Mouse (Mus musculus) ES-E14 (cell line): ENCODE measurements around the gene Fam187b. TPM values are rescaled to one million over a fixed set of nuclear protein-coding genes. Genes with fewer than 3 reads are reported as not detected.

Source experiments
- DNase-seq: peaks from one replicate; pipeline ENCODE4 v3.0.0-alpha.2; 2013; ENCODE audit warnings: low read depth, low spot score
- H3K27ac ChIP-seq: 2 replicates; pipeline ENCODE4 v1.5.1; 2012; ENCODE audit warnings: low read depth, mild to moderate bottlenecking, low read length, moderate library complexity, mixed read lengths; ENCODE audit not compliant: poor library complexity, insufficient read depth, severe bottlenecking
- H3K36me3 ChIP-seq: 2 replicates; pipeline ENCODE4 v1.6.1; 2012; ENCODE audit warnings: mild to moderate bottlenecking, low read length, moderate library complexity, mixed read lengths; ENCODE audit not compliant: control insufficient read depth, poor library complexity, insufficient read depth, severe bottlenecking
- H3K4me1 ChIP-seq, 2 experiments: fragments of 150-350 bp in 1 of 2; sonication (generic) in 1 of 2; 2 replicates each; pipeline ENCODE4 v1.6.1; 2012; ENCODE audit warnings: low read length in 2 of 2, mild to moderate bottlenecking in 1 of 2, mixed read lengths in 1 of 2; ENCODE audit not compliant: control insufficient read depth in 2 of 2, insufficient read depth in 2 of 2, poor library complexity in 1 of 2
- H3K4me3 ChIP-seq, 2 experiments: fragments of 150-350 bp in 1 of 2; sonication (generic) in 1 of 2; 2 replicates each; pipeline ENCODE4 v1.5.1; 2012; ENCODE audit warnings: low read length in 2 of 2, low read depth in 1 of 2, mild to moderate bottlenecking in 1 of 2, mixed read lengths in 1 of 2; ENCODE audit not compliant: insufficient read depth in 1 of 2, poor library complexity in 1 of 2, severe bottlenecking in 1 of 2
- H3K9ac ChIP-seq: 2 replicates; pipeline ENCODE4 v1.6.1; 2012; ENCODE audit warnings: low read depth, mild to moderate bottlenecking, low read length, mixed read lengths; ENCODE audit not compliant: poor library complexity, insufficient read depth, severe bottlenecking
- H3K9me3 ChIP-seq: fragments of 150-350 bp; sonication (generic); 2 replicates; pipeline ENCODE4 v1.6.1; 2012; ENCODE audit warnings: low read depth, mild to moderate bottlenecking, low read length; ENCODE audit not compliant: control insufficient read depth, insufficient read depth
- CHD2 ChIP-seq: IDR thresholded peaks from 2 replicates; pipeline ENCODE4 v1.6.1; 2014; ENCODE audit warnings: mild to moderate bottlenecking, low read depth, low read length, inconsistent platforms
- HCFC1 ChIP-seq: IDR thresholded peaks from 2 replicates; pipeline ENCODE4 v1.6.1; 2012; ENCODE audit warnings: low read length, inconsistent platforms, borderline replicate concordance; ENCODE audit not compliant: insufficient read depth
- MAFK ChIP-seq: IDR thresholded peaks from 2 replicates; pipeline ENCODE4 v1.6.1; 2014; ENCODE audit warnings: mild to moderate bottlenecking, low read depth, low read length, inconsistent platforms; ENCODE audit not compliant: insufficient read depth
- ZC3H11A ChIP-seq: IDR thresholded peaks from 2 replicates; pipeline ENCODE4 v1.6.1; 2012; ENCODE audit warnings: low read depth, mild to moderate bottlenecking, inconsistent platforms, low read length, borderline replicate concordance
- ZNF384 ChIP-seq: IDR thresholded peaks from 2 replicates; pipeline ENCODE4 v1.6.1; 2012; ENCODE audit warnings: low read depth, low read length, inconsistent platforms
- in situ Hi-C, 2 experiments: fragments of 600-800 bp; cut with MboI; formaldehyde crosslinking; loops; one replicate each; pipeline ENCODE4 v1.15.1; 2025; ENCODE audit warnings: low sequenced_read_pairs in 2 of 2, inconsistent platforms in 1 of 2; ENCODE audit not compliant: unreplicated experiment in 2 of 2
- total RNA-seq: library from RNA; depleted of rRNA; stranded (reverse); fragments of 300-350 nt; gene quantifications from 2 replicates; pipeline ENCODE4 v1.2.3, GENCODE M21; 2012

The Fam187b gene
- total RNA-seq, 1 experiment: 0.67 TPM

GRCm38 (mm10) chr7:30996491-30996890 lies 22.9 kb downstream of the Fam187b start:
- Histone ChIP-seq H3K27ac (no peak overlapping the region), H3K9me3 (no peaks in the 10 kb centered on the region), H3K4me1 (no peaks in the 10 kb centered on the region), H3K4me3 (no peak overlapping the region), H3K36me3 (no peaks in the 10 kb centered on the region), H3K9ac (no peak overlapping the region)
- peak; percentile 15 for DNase-seq
- in situ Hi-C loops: no loop called here
- TF ChIP-seq CHD2 (no peak), HCFC1 (no peak), MAFK (no peak), ZC3H11A (peak; percentile 7; the same call in 1 of the 2 replicates)

DNA sequence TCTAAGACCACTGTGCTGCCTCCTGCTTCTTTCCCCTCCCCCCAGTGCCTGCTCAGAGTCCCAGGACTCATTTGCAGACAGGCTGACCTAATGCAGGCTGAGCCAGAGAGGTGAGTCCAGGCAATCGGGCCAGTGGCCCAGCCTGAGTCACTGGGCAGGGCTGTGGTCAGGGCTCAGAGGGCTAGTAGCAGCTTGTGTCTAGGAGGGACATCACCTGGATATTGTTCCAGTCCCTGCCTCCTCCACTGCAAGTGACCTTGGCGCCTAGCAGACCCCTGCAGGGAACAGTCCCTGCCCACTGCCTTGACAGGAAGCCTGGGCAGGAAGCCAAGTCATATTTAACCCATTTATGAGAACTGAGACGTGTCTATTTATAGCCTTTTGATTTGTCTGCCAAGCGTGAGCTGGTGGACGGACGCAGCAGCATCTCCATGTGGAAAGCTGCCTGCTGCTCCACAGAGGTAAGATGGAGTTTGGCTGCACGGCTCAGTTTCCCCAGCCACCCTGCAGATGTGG lies 27.0 kb downstream of the Fam187b start:
- no peak for DNase-seq

DNA sequence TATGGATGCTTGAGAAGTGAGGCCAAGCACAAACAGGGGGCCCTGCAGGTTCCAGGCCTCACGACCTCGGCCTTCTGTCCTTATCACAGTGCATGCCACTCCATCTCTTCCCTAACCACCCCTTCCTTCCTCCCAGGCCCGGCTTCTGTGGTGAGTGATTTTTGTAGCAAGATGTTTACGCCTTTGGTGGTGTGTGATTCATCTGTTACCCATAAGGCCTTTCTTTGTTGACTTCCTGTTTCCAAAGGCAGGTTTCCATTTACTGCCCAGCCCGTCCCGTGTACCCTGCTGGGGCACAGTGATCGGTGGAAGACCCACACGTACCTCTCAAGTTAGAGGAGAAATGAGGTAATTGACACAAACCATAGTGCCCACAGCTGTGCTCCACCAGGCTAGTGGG lies 29.1 kb downstream of the Fam187b start:
- H3K36me3 ChIP-seq: no peaks in the 10 kb centered on the region
- in situ Hi-C loops: no loop called here
- H3K9ac ChIP-seq: no peak overlapping the region
- no peak overlapping the region for H3K27ac ChIP-seq
- H3K4me1 ChIP-seq: no peaks in the 10 kb centered on the region
- H3K9me3 ChIP-seq: no peaks in the 10 kb centered on the region
- no peak for DNase-seq
- no peak for TF ChIP-seq ZNF384
- no peak for TF ChIP-seq HCFC1
- no peak for TF ChIP-seq CHD2
- TF ChIP-seq ZC3H11A: no peak
- no peak for TF ChIP-seq MAFK
- H3K4me3 ChIP-seq: no peak overlapping the region

More for the DNA sequence above, 27.0 kb downstream of the Fam187b start:
- no peaks in the 10 kb centered on the region for H3K9me3 ChIP-seq
- in situ Hi-C loops: no loop called here
- no peak overlapping the region for H3K9ac ChIP-seq
- H3K36me3 ChIP-seq: no peaks in the 10 kb centered on the region
- TF ChIP-seq ZC3H11A (no peak), CHD2 (no peak), ZNF384 (no peak), MAFK (no peak), HCFC1 (no peak)
- H3K4me3 ChIP-seq: no peak overlapping the region
- no peaks in the 10 kb centered on the region for H3K4me1 ChIP-seq
- H3K27ac ChIP-seq: no peak overlapping the region

DNA sequence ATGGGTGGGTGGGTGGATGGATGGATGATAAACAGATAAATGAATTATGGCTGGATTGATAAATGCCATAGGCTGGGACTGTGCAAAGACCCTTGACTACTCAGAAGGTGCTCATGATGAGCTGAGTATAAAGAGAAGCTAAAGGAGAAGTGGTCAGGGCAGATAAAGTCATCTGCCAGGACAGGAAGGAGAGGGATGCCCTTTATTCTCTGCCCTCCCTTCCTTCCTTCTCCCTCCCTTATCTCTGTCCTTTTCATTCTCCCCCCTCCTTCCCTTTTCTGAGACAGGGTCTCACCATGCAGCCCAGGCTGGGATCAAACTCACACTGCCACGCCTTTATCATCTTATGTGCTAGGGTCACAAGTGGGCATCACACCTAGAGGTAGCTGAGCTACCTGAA lies 34.2 kb downstream of the Fam187b start:
- H3K27ac ChIP-seq: no peak overlapping the region
- H3K36me3 ChIP-seq: no peaks in the 10 kb centered on the region
- in situ Hi-C loops: no loop called here
- TF ChIP-seq HCFC1 (no peak), ZC3H11A (no peak), CHD2 (no peak), MAFK (no peak), ZNF384 (no peak)
- no peak overlapping the region for H3K4me3 ChIP-seq
- DNase-seq: no peak
- no peaks in the 10 kb centered on the region for H3K4me1 ChIP-seq
- H3K9me3 ChIP-seq: no peaks in the 10 kb centered on the region
- no peak overlapping the region for H3K9ac ChIP-seq

- TF ChIP-seq CHD2: no peak
- in situ Hi-C loops: no loop called here
- no peak overlapping the region for H3K4me3 ChIP-seq
Observed at GRCm38 (mm10) chr7:31008175-31008574, 34.6 kb downstream of the Fam187b start.

More at GRCm38 (mm10) chr7:31008175-31008574, 34.6 kb downstream of the Fam187b start:
- DNase-seq: no peak
- Histone ChIP-seq H3K36me3 (no peaks in the 10 kb centered on the region), H3K4me1 (no peaks in the 10 kb centered on the region), H3K9me3 (no peaks in the 10 kb centered on the region), H3K9ac (no peak overlapping the region), H3K27ac (no peak overlapping the region)
